Mouse (Mus musculus) lung, adult 2 months (tissue): ENCODE measurements around the gene Col4a3bp.

Source experiments
- CTCF ChIP-seq: fragments of 200-500 bp; IDR thresholded peaks from 2 replicates; pipeline ENCODE4 v1.5.1; 2011; ENCODE audit warnings: mild to moderate bottlenecking, low read length, control low read depth; ENCODE audit not compliant: insufficient read depth
- POLR2A ChIP-seq: fragments of 200-500 bp; IDR thresholded peaks from 2 replicates; pipeline ENCODE4 v1.6.1; 2011; ENCODE audit warnings: low read depth, mild to moderate bottlenecking, control low read depth, low read length, borderline replicate concordance; ENCODE audit errors: extremely low read depth

- TF ChIP-seq CTCF (no peak), POLR2A (no peak)
Observed at GRCm38 (mm10) chr13:96521294-96521693, 21.1 kb upstream of the Col4a3bp start.
